Mouse (Mus musculus) MEL (cell line): Measurements from ENCODE around the gene Akt1. TPM values are rescaled to one million over a fixed set of nuclear protein-coding genes. Genes with fewer than 3 reads are reported as not detected.

Experiments
- DNase-seq: peaks from one replicate; pipeline ENCODE4 v3.0.0; 2011; ENCODE audit warnings: low read depth, low spot score
- H3K27ac ChIP-seq: 2 replicates; pipeline ENCODE4 v1.5.1; 2012; ENCODE audit warnings: low read depth, mild to moderate bottlenecking, control low read depth, low read length, moderate library complexity; ENCODE audit not compliant: control insufficient read depth
- H3K27me3 ChIP-seq, 2 experiments: fragments of 150-350 bp in 1 of 2; sonication (generic) in 1 of 2; 2 replicates each; pipeline ENCODE4 v1.6.1; 2012; ENCODE audit warnings: low read length in 2 of 2, mild to moderate bottlenecking in 2 of 2, improper control_type of control experiment in 1 of 2, moderate library complexity in 1 of 2; ENCODE audit not compliant: insufficient read depth in 2 of 2, control insufficient read depth in 1 of 2
- H3K36me3 ChIP-seq, 2 experiments: 2 replicates each; pipeline ENCODE4 v1.6.1; 2012 to 2014; ENCODE audit warnings: low read length in 2 of 2, improper control_type of control experiment in 1 of 2, inconsistent platforms in 1 of 2, mild to moderate bottlenecking in 1 of 2; ENCODE audit not compliant: insufficient read depth in 2 of 2, control insufficient read depth in 1 of 2
- H3K4me1 ChIP-seq, 2 experiments: fragments of 150-350 bp in 1 of 2; sonication (generic) in 1 of 2; 2 replicates each; pipeline ENCODE4 v1.6.1; 2012; ENCODE audit warnings: low read length in 2 of 2, improper control_type of control experiment in 1 of 2, mild to moderate bottlenecking in 1 of 2; ENCODE audit not compliant: insufficient read depth in 2 of 2, control insufficient read depth in 1 of 2
- H3K4me3 ChIP-seq, 2 experiments: fragments of 150-350 bp in 1 of 2; sonication (generic) in 1 of 2; 2 replicates each; pipeline ENCODE4 v1.5.1; 2012; ENCODE audit warnings: low read depth in 2 of 2, low read length in 2 of 2, mild to moderate bottlenecking in 2 of 2, moderate library complexity in 2 of 2, control low read depth in 1 of 2, improper control_type of control experiment in 1 of 2; ENCODE audit not compliant: control insufficient read depth in 1 of 2, insufficient read depth in 1 of 2
- H3K79me2 ChIP-seq: 2 replicates; pipeline ENCODE4 v1.6.1; 2012; ENCODE audit warnings: mild to moderate bottlenecking, low read length, moderate library complexity; ENCODE audit not compliant: control insufficient read depth, poor library complexity, insufficient read depth
- H3K9ac ChIP-seq: 2 replicates; pipeline ENCODE4 v1.6.1; 2012; ENCODE audit warnings: low read depth, mild to moderate bottlenecking, control low read depth, low read length, moderate library complexity; ENCODE audit not compliant: control insufficient read depth, poor library complexity, severe bottlenecking
- H3K9me3 ChIP-seq: fragments of 150-350 bp; sonication (generic); replicated peaks from 2 replicates; pipeline ENCODE4 v1.6.1; 2012; ENCODE audit warnings: mild to moderate bottlenecking, low read length, improper control_type of control experiment, moderate library complexity; ENCODE audit not compliant: insufficient read depth
- BHLHE40 ChIP-seq: IDR thresholded peaks from 2 replicates; pipeline ENCODE4 v1.6.1; 2012; ENCODE audit warnings: low read depth, mild to moderate bottlenecking, inconsistent platforms, low read length, improper control_type of control experiment, borderline replicate concordance
- CTCF ChIP-seq, 3 experiments: IDR thresholded peaks in 2 of 3; conservative IDR thresholded peaks in 1 of 3; 2 replicates each; pipeline ENCODE4 v1.5.1; 2011 to 2012; ENCODE audit warnings: low read length in 3 of 3, low read depth in 2 of 3, mild to moderate bottlenecking in 2 of 3, improper control_type of control experiment in 1 of 3, inconsistent platforms in 1 of 3, mixed read lengths in 1 of 3, moderate library complexity in 1 of 3; ENCODE audit not compliant: control insufficient read depth in 1 of 3, insufficient read depth in 1 of 3, poor library complexity in 1 of 3, severe bottlenecking in 1 of 3
- EP300 ChIP-seq, 2 experiments: IDR thresholded peaks; 2 replicates each; pipeline ENCODE4 v1.6.1; 2011; ENCODE audit warnings: improper control_type of control experiment in 2 of 2, low read length in 2 of 2, low read depth in 1 of 2, mild to moderate bottlenecking in 1 of 2
- GATA1 ChIP-seq: IDR thresholded peaks from 2 replicates; pipeline ENCODE4 v1.6.1; 2011; ENCODE audit warnings: low read depth, low read length, improper control_type of control experiment
- JUND ChIP-seq: IDR thresholded peaks from 2 replicates; pipeline ENCODE4 v1.6.1; 2011; ENCODE audit warnings: low read depth, mild to moderate bottlenecking, improper control_type of control experiment, low read length
- MAZ ChIP-seq: IDR thresholded peaks from 2 replicates; pipeline ENCODE4 v1.6.1; 2012; ENCODE audit warnings: low read depth, mild to moderate bottlenecking, inconsistent platforms, low read length, improper control_type of control experiment
- MEF2A ChIP-seq: IDR thresholded peaks from 2 replicates; pipeline ENCODE4 v1.6.1; 2014; ENCODE audit warnings: low read depth, mild to moderate bottlenecking, inconsistent platforms, low read length, improper control_type of control experiment; ENCODE audit not compliant: poor library complexity, insufficient replicate concordance, severe bottlenecking; ENCODE audit errors: extremely low read depth
- MYC ChIP-seq: IDR thresholded peaks from 2 replicates; pipeline ENCODE4 v1.6.1; 2011; ENCODE audit warnings: low read depth, mild to moderate bottlenecking, low read length, improper control_type of control experiment, moderate library complexity
- POLR2AphosphoS2 ChIP-seq: IDR thresholded peaks from 2 replicates; pipeline ENCODE4 v1.6.1; 2011; ENCODE audit warnings: low read length, improper control_type of control experiment
- ZKSCAN1 ChIP-seq: IDR thresholded peaks from 2 replicates; pipeline ENCODE4 v1.6.1; 2012; ENCODE audit warnings: low read depth, mild to moderate bottlenecking, inconsistent platforms, low read length, improper control_type of control experiment, moderate library complexity
- ZNF384 ChIP-seq: IDR thresholded peaks from 2 replicates; pipeline ENCODE4 v1.6.1; 2012; ENCODE audit warnings: low read depth, mild to moderate bottlenecking, inconsistent platforms, low read length, improper control_type of control experiment
- polyA plus RNA-seq, 2 experiments: library from polyadenylated mRNA; stranded (reverse) in 1 of 2; unstranded in 1 of 2; fragments of >175 nt in 1 of 2; fragments of >200 nt in 1 of 2; gene quantifications; 2 replicates each; pipeline versions ENCODE4 v1.2.1 to v1.2.4; 2012; ENCODE audit warnings: low replicate concordance in 2 of 2, low read depth in 1 of 2; ENCODE audit not compliant: insufficient read length in 2 of 2, insufficient read depth in 1 of 2, missing spikeins in 1 of 2
- total RNA-seq: library from RNA; depleted of rRNA; stranded (reverse); fragments of 300-350 nt; gene quantifications from 2 replicates; pipeline ENCODE4 v1.2.3, GENCODE M21; 2012

Gene Akt1
- total and polyA plus RNA-seq, 3 experiments, result 322 to 827 (median 764) TPM

DNA sequence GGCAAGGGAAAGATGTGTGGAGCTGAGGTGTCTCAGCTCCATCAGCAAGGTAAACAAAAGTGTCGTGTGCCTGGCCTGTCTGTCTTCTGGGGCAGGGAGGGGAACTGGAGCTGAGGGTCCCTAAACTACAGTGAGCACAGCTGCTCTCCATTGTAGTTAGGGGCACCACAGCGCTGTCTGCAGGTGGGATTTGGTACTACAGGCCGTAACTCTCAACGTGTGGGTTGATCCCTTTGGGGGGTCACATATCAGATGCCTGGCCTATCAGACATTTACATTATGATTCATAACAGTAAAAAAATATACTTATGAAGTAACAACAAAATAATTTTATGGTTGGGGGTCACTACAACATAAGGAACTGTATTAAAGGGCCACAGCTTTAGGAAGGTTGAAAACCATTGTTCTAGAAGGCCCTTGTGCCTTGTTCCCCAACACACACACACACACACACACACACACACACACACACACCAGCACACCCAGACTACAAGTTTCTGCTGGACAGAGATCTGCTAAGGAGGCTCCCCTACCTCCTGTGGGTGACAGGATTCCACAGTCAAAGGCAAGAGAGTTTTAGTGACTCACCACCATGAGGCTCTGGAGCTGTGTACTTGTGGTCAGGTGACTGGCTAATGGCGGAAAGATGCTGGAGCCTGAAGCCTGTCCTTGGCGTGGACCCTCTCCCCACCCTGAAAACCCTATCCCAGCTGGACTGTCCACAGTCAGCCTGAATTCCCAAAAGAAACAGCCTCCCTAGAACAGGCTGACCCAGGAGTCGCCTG, 47.4 kb downstream of the Akt1 start:
- peak; percentile 91 for DNase-seq
- TF ChIP-seq POLR2AphosphoS2, result no peak
- TF ChIP-seq GATA1, result peak; percentile 58
- Histone ChIP-seq H3K27ac (peak overlapping the region; percentile 71), H3K9me3 (no peaks in the 10 kb centered on the region), H3K79me2 (no peaks in the 10 kb centered on the region; the same call in 1 of the 2 replicates), H3K4me1 (peaks cover 35 to 46% of the 10 kb centered on the region in 2 experiments), H3K4me3 (no peak overlapping the region), H3K9ac (peak overlapping the region; percentile 51), H3K36me3 (peaks cover 0 to 29% of the 10 kb centered on the region in 2 experiments; a peak in 2 of 4 replicates), H3K27me3 (no peaks in the 10 kb centered on the region)

DNA sequence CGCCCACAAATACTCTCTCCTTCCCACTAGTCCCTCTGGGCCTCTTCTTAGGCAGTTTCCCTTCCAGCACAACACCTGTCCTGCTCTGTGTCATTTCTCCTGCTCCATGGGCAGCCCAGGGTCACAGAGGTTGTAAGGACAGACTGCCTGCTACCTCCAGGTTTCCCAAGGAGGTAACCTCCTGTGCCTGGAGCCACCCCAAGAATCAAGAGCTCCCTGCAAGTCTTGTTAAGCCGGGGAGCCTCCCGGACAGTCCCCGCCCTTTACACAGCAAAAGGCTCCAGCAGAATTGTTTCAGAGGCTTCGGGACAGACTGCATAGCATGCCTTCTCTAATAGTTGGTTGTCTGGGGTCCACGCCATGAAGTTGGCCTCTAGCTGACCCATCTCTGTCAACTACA, 48.2 kb downstream of the Akt1 start:
- peak; percentile 73 for DNase-seq
- TF ChIP-seq BHLHE40 (no peak), ZNF384 (no peak), CTCF (IDR thresholded peaks at IDR 0.05 in 2 of 3, conservative IDR thresholded peaks at IDR 0.05 in 1 of 3; ENCODE audit: control insufficient read depth in 1 of 3, insufficient read depth in 1 of 3, low read depth in 2 of 3, low read length in 3 of 3, poor library complexity in 1 of 3, severe bottlenecking in 1 of 3) (no peak), JUND (no peak), MYC (no peak), EP300 (IDR thresholded peaks at IDR 0.05; ENCODE audit: low read depth in 1 of 2, low read length in 2 of 2) (no peak), ZKSCAN1 (no peak), MAZ (no peak)
- TF ChIP-seq, all 39 proteins: peak for 0
- H3K27me3 ChIP-seq, result no peaks in the 10 kb centered on the region
- H3K9me3 ChIP-seq, result no peaks in the 10 kb centered on the region
- H3K4me1 ChIP-seq, result peaks cover 35 to 46% of the 10 kb centered on the region in 2 experiments
- H3K36me3 ChIP-seq, result peaks cover 0 to 29% of the 10 kb centered on the region in 2 experiments; a peak in 2 of 4 replicates
- 0 out of 2 replicates have a peak overlapping the region, but pooled peaks have one; percentile 2 for H3K9ac ChIP-seq
- no peak overlapping the region for H3K27ac ChIP-seq
- H3K4me3 ChIP-seq, result no peak overlapping the region
- no peaks in the 10 kb centered on the region; the same call in 1 of the 2 replicates for H3K79me2 ChIP-seq

DNA sequence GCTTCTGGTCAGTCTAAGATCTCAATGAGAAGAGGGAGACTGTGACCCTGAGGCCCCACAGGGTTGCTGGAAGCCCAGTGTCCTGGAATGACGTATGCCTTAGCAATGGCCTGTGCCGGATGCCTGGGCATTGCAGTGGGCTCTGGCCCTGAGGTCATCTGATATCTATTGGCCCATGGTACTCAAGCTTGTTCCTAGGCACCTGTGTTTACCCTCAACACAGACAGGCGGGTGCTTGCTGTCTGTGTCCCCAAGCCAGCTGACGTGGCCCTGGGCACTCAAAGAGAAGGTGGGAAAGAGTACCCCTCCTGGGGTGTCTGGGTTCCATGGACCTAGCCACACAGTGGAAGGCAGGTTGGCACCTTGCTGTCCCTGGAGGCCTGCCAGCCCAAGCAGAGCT, 49.0 kb downstream of the Akt1 start:
- no peak overlapping the region for H3K27ac ChIP-seq
- peaks cover 35 to 49% of the 10 kb centered on the region in 2 experiments for H3K4me1 ChIP-seq

More for the DNA sequence above, 49.0 kb downstream of the Akt1 start:
- H3K79me2 ChIP-seq, result no peaks in the 10 kb centered on the region; the same call in 1 of the 2 replicates
- no peaks in the 10 kb centered on the region for H3K9me3 ChIP-seq
- no peaks in the 10 kb centered on the region for H3K27me3 ChIP-seq
- no peak overlapping the region for H3K9ac ChIP-seq
- no peak for TF ChIP-seq MEF2A
- H3K4me3 ChIP-seq, result no peak overlapping the region
- DNase-seq, result no peak
- peaks cover 0 to 29% of the 10 kb centered on the region in 2 experiments; a peak in 2 of 4 replicates for H3K36me3 ChIP-seq
